Mouse (Mus musculus) CD4-positive helper T cell, adult 2 months (primary cell): ENCODE measurements at regions not wholly inside any gene's neighbourhood (a gene's known extent, or its start where the extent isn't known, plus 50 kb on each side); places are given as distances from the start of the nearest gene placed in this dataset.

Experiments
- DNase-seq: peaks from one replicate; pipeline ENCODE4 v3.0.0-alpha.2; 2012; ENCODE audit warnings: low read depth, missing footprints, low spot score

DNA sequence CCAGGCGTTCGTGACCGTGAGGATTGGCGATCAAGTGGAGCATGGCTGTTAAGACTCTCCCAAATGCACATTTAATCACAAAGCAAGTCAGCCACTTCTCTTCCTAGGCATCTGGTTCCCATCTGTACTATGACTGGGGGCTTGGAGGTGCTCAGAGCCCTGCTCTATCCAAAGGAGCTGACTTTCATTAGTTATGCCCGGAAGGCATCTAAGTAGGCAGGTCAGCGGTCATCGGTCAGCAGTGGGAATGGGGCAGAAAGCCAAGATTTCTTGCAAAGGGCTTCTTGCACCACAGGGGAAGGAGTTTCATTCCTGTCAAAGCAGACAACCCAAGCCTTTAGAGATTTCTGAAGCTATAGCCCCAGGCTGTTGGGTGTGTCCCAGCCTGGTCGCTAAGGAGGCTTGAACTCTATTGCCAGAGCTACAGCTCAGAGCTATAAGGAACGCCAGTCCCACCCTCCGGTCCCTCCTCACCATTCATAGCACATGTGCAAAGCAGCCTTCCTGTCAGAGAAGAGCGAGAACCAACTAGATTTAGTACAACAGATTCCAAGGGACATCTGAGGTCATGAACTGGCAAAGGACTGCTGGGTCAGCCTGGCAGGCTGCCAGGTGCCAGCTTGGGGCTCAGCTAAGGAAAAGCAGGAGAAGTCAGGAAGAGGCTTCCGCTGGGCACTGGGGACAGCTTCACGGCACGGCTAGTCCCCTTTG is 175.6 kb downstream of the Fam43a start:
- DNase-seq: no peak

DNA sequence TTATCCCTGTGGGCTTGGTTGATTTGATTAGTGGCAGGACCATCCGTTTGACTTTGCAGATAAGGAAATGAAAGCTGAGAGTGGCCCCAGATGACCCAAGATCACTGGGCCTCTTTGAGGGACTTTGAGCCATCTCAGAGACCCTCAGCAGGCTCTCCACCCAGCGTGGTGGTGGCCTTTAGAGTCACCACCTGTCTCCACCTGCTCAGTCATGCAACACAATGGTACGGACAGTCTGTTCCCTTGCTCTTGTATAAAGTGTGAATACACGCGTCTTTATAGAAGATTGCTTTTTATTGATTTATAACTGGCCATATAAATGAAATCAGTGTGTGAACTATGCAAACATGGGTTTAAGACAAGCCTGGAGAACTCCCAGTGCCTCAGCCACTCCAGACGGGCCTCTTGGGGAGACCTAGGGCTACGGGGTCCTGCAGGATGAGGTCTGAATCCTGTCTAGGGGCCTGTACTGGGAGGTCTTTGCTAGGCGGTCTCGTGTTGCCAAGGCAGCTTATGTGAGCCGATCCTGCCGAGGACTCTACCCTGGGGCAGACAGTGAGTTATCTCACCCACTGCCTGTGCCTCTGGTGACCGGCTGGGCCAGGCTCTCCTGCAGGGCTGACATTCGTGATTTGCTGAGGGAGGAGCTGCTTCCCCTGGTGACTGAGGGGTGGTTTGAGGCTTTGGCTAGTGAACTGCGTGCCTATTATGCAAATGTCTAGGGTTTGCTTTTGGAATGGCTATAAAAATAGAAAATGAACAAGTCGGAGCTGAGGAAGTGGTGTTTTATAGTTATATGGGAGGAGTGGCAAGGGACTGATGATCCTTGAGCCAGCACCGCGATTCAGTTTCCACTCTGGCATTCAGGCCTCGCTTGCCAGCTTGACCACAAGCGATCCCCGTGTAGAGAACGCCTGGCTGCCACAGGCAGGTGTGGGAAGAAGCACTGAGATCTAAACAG is 176.5 kb downstream of the Fam43a start:
- DNase-seq: no peak

DNA sequence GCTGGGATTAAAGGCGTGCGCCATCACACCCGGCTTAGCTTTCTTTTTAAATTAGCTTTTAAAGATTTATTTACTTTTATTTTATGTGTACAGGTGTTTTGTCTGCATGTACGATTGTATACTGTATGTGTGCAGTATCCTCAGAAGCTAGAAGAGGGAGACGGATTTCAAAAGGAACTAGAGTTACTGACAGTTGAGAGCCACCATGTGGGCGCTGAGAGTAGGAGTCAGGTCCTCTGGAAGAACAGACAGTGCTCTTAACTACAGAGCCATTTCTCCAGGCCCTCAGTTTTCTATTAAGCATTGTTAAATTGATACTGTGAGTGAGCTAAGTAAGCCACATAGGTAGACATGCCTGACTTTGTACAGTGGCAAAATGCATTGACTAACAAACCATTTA is 177.9 kb downstream of the Fam43a start:
- DNase-seq: no peak

DNA sequence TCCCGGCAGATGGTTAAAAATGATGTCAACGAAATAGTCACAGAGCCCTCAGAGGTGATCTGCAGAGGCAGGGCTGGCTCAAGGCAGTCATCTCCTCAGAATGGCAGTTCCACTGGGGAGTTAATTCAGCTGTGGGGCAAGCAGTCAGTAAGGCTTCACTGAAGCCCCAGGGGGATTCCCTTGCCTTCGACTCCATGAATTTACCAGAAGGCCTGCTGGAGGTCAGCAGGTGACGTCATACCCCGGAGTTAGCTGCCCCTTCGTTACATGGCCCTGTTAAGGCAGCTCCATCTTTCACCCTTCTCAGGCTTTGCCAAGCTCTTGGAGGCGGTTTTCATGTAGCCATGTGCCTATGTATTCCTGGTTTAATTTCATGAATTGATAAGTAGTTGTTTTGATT is 178.6 kb downstream of the Fam43a start:
- DNase-seq: no peak

DNA sequence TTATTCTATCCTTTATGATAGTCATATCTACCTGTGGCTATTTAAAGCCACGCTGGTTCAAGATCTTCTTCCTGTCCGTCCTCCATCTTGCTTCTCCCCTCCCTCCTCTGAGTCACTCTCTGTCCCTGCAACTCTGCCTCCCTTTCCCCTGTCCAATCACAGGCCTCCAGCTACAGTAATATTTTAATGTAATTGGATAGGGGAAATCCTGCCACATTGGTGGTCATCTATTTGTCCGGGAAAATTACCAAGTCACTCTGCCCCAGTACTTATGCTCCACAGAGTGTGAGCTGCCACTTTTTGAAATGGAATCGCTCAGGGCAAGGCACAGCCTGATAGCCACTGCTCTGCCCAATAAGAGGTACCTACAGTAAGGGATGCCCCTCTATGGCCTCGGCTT is 179.4 kb downstream of the Fam43a start:
- DNase-seq: no peak

DNA sequence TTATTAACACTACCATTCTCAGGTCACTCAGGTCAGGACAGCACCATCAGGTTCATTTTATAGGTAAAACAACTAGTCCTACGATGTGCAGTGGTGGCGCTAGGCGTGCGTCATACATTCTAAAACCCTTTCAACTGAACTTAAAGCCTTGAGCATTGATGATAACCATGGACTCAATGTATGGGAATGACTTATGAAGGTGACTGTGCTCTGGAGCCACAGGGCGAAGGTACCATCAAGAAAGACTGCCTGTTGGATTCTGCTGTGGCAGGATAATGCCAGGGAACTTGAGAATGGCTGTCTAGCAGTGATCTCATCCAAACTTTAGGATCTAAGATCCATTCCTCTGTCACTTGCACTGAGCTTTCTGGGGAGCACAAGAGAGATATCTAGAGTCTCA is 184.7 kb downstream of the Fam43a start:
- DNase-seq: no peak

DNA sequence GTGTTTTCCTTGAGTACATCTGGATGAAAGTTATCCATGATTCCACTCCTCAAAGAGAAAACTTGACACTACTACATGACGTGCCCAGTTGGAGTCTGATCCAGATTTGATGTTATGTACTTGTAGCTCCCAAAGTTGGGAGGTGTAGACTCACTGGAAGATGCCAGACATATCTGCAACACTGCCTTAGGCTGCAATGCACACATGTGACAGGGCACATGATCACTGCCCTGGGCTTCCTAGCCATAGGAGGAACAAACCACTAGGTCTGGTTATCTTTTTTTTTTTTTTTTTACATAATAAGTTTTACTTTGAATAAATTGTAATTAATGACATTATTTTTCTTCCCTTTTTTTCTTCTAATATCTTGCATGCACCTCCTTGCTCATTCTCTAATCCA is 185.4 kb downstream of the Fam43a start:
- DNase-seq: no peak

DNA sequence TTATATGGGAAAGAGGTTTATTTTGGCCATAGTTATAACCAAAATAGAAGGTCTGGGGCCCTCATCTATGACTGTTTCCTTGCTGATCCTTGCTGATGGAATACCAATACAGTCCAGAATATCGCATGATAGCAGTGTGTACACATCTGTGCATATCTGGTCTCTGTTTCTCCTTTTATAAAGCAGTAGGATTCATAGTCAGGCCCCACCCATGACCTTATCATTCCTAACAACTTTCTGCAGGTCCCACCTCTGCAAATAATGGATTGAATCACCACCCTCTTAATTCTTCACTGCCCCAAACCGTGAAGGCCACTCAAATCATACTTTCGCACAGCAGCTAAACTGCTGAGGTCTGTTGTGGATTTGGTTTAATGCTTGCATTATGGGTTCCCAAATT is 186.5 kb downstream of the Fam43a start:
- DNase-seq: no peak

DNA sequence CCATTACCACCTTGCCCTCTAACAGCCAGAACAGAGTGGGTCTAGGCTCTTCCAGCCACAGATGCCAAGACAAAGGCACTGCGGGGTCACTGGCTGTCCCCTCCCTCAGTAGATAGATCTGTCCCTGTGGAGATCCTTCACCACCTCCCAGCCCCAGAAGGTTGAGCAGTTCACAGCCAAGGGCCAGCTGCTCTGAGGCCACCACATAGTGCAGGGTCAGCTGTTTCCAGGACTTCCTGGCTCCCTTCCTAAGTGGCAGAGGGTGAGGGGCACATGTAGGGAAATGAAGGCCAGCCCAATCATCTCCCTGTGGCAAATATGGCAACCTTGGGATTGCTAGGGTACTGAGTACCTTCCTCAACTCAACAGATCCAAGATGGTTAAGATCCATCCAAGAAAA is 187.8 kb downstream of the Fam43a start:
- DNase-seq: no peak

DNA sequence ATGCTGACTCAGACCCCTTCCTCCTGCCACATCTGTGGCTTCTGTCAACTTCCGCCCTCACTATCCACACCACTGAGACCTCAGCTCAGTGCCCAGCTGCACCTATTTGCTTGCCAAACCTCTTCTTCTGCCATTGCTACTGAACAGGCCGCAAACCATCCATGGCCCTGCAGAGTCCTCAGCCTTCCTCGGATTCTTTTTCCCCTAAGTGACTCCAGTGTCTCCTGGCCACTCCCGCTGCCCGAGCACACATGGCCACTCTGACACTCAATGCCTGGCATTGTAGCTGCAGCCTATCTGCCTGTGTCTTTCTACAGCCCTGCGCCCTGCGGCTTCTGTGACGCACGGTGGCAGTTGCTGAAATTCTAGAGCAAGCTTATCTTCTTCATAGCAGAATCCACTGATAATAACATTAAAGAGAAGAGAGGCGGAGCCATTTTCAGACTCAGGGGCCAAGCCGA is 188.8 kb downstream of the Fam43a start:
- DNase-seq: no peak

DNA sequence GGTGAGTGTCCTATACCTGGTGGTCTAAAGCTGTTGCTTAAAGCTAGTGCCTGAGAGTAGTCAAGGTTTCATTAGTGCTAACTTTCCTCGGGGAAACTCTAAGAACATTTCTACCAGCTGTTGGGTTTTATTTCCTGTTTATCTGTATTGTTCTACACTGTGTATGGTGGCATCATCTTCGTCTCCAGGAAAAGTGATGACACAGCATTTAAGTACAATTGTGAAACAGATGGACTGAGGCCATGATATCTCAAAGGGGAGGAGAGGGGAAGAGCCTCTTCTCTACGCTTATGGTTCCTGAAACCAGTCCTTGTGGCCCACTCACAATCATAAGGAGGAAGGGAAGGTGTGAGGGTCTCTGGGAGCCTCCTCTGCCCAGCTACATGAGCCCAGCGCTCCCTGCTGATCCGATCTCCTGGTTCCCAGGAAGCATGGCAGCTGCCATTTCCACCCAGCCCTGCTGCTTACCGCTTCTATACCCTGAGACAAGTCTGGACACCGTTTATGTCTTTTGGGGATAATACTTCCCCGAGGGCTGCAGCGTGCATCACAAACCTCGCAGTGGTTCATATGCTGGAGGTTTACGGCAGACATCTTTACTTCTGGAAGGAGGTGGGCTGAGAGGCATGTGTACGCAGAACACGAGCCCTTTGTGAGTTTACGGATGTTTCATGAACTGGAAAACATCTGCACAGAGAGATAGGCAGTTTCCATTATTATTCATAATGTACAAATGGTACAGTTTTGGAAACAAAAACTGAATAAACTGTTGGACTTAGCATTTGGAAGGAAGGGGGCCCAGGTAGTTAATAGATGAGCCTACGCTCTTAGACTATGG is 189.6 kb downstream of the Fam43a start:
- no peak for DNase-seq

DNA sequence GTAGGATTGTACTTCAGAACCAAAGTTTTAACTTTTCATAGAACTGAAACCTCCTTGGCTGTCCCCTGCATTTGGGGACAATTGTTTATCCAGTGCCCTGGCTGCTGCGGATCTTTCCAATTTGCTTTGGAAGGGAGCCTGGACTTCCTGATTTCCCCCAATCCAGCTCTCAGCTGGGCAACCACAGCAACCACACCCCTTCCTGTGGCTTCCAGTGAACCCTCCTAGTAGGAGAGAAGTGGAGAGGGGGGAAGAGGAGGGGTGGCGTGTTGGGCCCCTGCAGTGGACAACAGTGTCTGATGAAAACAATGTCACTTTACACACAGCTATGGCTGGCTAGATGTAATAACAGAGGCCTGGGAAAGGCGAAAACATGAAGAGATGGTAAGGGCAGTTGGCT is 190.5 kb downstream of the Fam43a start:
- no peak for DNase-seq

DNA sequence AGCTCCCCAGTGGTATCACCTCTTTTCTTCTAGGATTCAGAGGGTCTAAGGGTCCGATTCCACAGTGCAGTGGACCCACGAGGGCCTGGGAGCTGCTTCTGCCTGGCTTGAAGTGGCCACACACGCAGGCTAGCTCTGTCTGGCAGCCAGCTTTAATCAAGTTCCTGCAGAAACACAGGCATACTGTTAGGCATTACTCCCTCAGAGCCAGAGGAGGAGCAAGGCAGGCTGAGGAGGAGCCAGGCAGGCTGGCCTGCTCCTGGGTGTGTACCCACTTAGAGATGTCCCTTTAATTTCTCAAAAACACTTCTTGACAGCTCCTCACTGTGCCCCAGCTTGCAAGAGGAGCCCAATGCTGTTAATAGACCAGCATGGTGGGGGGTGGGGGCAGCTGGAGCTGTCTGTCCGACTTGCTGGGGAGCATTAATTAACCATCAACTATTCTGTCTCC is 191.1 kb downstream of the Fam43a start:
- no peak for DNase-seq

DNA sequence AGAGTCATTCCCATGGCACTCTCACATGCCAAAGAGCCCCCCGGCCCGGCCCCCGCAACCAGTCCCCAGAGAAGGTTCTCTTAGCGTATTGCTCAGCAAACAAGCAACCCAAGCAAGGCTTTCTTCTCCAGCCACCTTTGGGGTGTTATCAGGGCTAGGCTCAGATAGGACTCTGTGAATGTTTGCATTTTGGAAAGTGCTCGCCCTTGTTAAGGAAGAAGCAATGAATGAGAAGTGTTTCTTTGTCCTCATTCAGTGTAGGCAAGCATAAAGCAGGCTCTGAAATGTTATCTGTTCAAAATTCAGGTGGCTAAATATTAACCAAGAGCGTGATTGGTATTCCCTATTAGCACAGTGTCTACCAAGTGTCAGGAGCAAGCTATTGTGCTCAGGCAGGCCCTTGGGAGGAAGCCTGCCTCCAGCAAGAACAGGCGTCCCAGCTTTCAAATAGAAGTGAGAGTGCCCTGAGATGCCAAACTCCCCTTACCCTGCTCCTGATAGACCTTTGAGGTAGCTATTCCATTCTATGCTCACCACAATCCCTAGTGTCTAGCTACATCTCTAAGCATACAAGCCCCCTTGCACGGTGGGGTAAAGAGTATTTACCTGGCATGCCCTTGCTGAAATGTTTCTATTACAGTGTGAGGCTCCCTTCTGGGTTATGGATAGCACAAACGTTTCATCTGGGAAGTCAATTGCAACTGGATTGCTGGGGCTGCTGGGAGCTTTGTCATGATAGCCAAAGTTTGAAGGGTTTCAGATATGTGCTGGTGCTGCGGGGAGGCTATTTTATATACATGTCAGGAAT is 191.7 kb downstream of the Fam43a start:
- DNase-seq: no peak

DNA sequence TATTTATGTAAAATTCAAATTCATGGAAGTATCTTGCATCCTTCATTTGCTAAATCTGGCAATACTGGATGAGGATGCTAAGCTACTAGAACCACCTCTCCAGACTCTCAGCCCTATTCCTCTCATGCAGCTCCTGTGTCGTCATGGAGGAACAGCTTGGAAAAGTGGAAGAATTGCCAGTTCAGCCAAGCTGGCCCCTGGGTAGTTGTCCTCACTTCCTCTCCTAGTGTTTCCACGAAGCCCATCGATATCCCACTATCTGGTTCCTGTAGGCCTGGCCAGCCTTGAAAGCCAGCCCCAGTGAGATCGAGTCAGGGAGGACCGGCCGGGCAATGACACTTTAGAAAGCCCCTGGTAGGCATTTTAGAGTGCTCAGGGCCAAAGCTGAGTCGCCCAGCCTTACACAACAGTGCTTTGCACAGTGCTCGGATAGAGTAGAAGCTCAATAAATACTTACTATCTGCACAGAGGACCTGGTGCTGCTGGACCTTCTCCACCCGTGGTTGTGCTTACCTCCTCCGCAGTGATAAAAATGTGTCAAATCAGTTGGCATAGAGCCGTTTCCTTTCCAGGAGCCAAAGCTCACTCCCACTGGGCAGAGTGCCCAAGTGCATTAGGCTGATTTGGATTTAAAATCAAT is 193.3 kb downstream of the Fam43a start:
- DNase-seq: no peak

DNA sequence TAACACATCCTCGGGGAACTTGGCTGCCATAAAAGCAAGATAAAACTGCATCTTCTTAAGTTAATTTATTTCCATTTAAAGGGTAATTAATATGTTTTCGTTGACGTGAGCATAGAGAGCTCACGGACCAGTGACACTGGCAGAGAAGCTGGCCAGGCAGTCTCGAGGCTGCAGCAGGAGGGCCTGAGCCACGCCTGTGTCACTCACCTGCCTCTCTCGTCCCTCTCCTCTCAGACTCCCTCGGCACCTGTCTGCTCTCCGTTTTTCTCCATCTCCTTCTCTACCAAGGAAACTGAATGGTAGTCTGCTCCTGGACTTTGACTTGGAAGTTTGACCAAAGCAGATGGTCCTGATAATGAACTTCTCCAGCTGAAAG is 193.8 kb downstream of the Fam43a start:
- no peak for DNase-seq

DNA sequence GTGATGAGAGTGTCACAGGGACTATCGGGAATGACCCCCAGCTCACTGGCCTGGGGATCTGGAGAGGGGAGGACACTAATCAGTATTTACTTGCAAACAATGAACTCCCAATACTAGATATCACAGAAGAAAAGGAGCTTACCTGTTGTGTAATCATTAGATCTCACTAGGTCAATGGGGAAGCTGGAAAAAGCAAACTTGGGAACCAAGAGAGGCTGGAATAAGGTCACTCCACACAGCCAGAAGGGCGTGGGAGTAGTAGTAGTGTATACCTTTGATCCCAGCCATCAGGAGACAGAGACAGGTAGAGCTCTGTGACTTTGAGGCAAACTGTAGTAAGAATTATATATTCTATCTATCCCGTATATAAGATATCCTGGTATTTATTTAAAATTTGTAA is 194.3 kb downstream of the Fam43a start:
- no peak for DNase-seq

DNA sequence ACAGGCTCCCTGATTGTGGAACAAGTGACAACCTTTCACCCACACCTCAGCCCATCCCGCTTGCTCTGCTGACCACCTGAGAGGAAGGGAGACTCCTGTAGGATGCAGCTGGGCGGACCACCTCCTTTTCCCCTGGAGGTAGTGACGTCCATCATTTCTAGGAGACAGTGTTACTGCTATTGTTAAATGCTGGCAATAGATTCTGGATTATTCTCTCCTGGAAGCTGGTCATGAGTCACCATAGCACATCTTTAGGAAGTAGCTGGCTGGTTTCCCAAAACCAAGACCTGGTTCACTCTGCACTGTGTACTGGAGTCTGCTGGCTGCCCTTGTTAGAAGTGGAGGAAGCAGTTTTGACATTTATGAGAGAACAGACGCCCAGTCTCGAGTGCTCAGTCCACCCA is 196.0 kb downstream of the Fam43a start:
- DNase-seq: no peak

DNA sequence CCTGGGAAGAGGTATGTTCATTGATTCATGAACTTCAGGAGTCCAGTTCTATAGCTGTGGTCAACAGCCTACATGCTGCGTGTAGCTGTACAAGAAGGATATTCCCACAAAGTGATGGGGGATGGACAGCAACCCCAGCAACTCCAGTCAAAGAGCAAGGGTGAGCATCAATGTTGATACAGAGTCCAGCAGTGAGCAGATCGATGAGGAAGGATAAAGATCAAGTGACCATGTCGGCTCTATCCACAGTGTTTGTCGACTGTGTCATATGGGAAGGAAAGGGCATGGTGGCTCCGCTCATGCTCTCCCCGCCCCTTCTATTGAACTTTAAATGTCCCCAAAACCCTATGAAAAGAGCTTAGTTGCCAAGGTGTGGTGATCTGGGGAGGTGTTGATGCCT is 196.6 kb downstream of the Fam43a start:
- DNase-seq: no peak

DNA sequence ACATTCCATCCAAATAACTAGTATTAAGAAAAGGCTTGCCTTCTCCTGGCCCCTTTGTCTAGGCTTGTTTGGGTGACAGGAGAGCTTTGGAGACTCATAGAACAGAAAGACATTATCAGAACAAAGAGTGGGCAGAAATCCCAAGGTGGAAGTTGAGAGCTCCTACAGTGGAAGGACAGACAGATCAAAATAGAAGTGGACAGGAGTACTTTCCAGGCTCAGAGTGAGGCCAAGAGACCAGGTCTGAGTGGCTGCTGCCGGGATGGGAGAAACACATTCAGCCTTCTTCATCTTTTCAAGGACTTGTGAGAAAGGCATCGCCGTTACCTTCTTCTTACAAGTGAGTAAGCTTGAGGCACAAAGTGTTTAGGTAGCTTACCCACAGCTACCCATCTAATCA is 197.5 kb downstream of the Fam43a start:
- no peak for DNase-seq
